Mouse (Mus musculus): ENCODE measurements at regions not wholly inside any gene's neighbourhood (a gene's known extent, or its start where the extent isn't known, plus 50 kb on each side); places are given as distances from the start of the nearest gene placed in this dataset.
"Not testable (repeated sequence)": the region's sequence is repeated elsewhere in the genome, so short reads cannot be mapped to it uniquely, and the experiment has no call there.

- 82% methylated on average over 6 of the region's 6 CpGs for WGBS
- H3K36me3 ChIP-seq (ENCODE audit: control insufficient read depth, insufficient read depth, low read length) = not testable (repeated sequence)
Observed at GRCm38 (mm10) chr10:22592752-22593151, 52.1 kb upstream of the Slc2a12 start.

More at GRCm38 (mm10) chr10:22592752-22593151, 52.1 kb upstream of the Slc2a12 start:
- H3K27ac ChIP-seq (replicated peaks; ENCODE audit: insufficient read depth, low read depth, low read length); DNase-seq (ENCODE audit: extremely low read depth, low read depth, low spot score); H3K79me2 ChIP-seq (ENCODE audit: control insufficient read depth, insufficient read depth, low read length); H3K4me1 ChIP-seq (ENCODE audit: control insufficient read depth, insufficient read depth, low read length); H3K9ac ChIP-seq (ENCODE audit: low read depth, low read length); H3K27me3 ChIP-seq (ENCODE audit: control insufficient read depth, insufficient read depth, low read length); H3K4me3 ChIP-seq (ENCODE audit: insufficient read depth, low read depth, low read length): not testable (repeated sequence)

Measured in liver, adult 2 months (tissue).